Mouse (Mus musculus): Measurements from ENCODE around the gene Clic1.

Gene Clic1

DNA sequence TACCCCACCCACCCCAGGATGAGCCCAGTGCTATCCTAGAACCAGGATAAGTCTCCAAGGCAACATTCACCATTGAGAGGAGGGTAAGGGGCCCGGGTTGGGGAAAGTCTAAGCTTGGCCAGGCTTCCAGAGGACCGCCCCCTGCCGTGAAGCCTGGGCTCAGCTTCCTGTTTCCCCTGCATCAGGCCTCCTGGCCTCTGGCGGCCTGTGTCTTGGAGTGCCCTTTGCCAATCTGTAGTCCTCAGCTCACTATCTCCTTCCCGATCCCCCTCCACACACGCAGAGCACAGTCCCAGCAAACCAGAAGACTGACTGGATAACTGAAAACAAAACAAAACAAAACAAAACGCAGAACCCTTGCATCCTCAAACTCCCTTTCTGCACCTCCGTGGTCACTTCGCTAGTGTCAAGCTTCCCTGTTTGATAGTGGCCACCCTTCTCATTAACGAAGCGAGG lies at the start of gene Clic1:
Gene Clic1, plus strand, starts transcription at position 406 of the 456 bp plus-strand sequence.
- in situ Hi-C loops (cut with MboI; ENCODE audit: unreplicated experiment in 2 of 2) = no loop called here

- in situ Hi-C loops (cut with MboI; ENCODE audit: unreplicated experiment in 2 of 2) = loop anchor here in 1 of 2 experiments (10.0 kb wide), 1 partner anchor 234 kb away; the partner anchor contains the start of genes Atp6v1g2 and Nfkbil1
These were observed 48.9 kb upstream of the Clic1 start, which contains the start of gene Vars for GRCm38 (mm10) chr17:35000717-35001451. Gene Vars (plus strand): TSS chr17:35000987.

- in situ Hi-C loops (cut with MboI; ENCODE audit: unreplicated experiment in 2 of 2) = loop anchor here in 1 of 2 experiments (10.0 kb wide), 1 partner anchor 233 kb away; the partner anchor contains the start of genes Atp6v1g2 and Nfkbil1
These were observed 48.2 kb upstream of the Clic1 start for GRCm38 (mm10) chr17:35001452-35002152.

GRCm38 (mm10) chr17:35002153-35002865 lies 47.5 kb upstream of the Clic1 start:
- in situ Hi-C loops (cut with MboI; ENCODE audit: unreplicated experiment in 2 of 2) = loop anchor here in 1 of 2 experiments (10.0 kb wide), 1 partner anchor 232 kb away; the partner anchor contains the start of genes Atp6v1g2 and Nfkbil1

DNA sequence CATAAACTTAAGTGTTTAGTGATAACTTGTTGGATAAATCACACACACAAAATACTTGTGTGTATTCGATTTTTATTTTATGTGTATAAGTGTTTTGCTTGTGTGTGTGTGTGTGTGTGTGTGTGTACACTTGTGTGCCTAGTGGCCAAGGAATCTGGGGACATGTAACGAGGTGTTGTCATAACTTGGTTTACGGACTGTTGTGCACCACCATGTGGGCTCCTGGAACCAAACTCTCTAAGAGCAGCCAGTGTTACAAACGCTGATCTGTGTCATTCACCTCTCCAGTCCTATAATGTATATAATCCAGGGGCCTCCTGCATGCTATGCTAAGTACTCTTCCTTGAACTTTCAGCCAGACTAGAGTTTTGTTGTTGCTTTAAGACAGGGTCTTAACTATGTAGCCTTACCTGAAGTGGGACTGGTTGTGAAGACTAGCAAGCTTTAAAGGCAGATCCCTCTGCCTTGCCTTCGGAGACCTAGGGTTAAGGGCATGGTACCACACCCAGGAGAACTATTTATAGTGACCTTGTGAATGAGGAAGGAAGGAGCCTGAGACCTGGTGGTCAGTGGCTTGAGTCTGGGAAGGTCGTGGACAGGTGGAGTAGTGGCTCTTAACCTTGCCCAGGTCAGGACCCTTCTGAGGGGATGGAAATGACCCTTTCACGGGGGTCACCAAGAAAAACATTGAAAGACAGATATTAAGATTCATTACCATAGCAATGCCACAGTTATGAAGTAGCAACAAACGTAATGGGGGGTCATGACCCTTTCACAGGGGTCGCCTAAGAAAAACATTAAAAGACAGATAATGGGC lies 46.5 kb upstream of the Clic1 start:
- in situ Hi-C loops (cut with MboI; ENCODE audit: unreplicated experiment in 2 of 2) = loop anchor here in 1 of 2 experiments (10.0 kb wide), 1 partner anchor 232 kb away; the partner anchor contains the start of genes Atp6v1g2 and Nfkbil1

DNA sequence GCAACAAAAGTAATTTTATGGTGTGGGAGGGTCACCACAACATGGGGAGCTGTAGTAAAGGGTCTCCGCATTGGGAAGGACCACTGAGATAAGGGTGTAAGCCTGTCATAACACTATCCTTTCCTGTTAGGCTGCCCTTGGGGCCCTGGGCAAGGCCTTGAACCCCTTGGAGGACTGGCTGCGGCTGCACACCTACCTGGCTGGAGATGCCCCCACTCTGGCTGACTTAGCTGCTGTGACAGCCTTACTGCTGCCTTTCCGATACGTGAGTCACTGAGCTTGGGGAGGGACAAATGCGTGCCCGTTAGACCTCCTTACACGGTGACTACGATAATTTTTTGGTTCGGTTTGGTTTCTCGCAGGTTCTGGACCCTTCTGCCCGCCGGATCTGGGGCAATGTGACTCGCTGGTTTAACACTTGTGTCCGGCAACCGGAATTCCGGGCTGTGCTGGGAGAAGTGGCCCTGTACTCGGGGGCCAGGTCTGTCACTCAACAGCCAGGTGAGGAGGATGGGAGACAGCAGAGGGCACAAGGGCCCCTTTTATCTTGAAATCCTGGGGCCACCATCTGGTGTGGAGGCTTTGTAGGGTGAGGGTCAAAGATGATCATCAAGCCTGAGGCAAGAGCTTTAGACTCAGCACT lies 45.6 kb upstream of the Clic1 start:
- in situ Hi-C loops (cut with MboI; ENCODE audit: unreplicated experiment in 2 of 2) = loop anchor here in 1 of 2 experiments (10.0 kb wide), 1 partner anchor 231 kb away; the partner anchor contains the start of genes Atp6v1g2 and Nfkbil1

GRCm38 (mm10) chr17:35005158-35005557 lies 44.6 kb upstream of the Clic1 start:
- in situ Hi-C loops (cut with MboI; ENCODE audit: unreplicated experiment in 2 of 2) = loop anchor here in 1 of 2 experiments (10.0 kb wide), 1 partner anchor 230 kb away; the partner anchor contains the start of genes Atp6v1g2 and Nfkbil1

GRCm38 (mm10) chr17:35005902-35006301 lies 43.9 kb upstream of the Clic1 start:
- in situ Hi-C loops (cut with MboI; ENCODE audit: unreplicated experiment in 2 of 2) = loop anchor here in 1 of 2 experiments (10.0 kb wide), 1 partner anchor 229 kb away; the partner anchor contains the start of genes Atp6v1g2 and Nfkbil1

GRCm38 (mm10) chr17:35007387-35007991 lies 42.3 kb upstream of the Clic1 start:
- in situ Hi-C loops (cut with MboI; ENCODE audit: unreplicated experiment in 2 of 2) = loop anchor here in 1 of 2 experiments (10.0 kb wide), 1 partner anchor 227 kb away; the partner anchor contains the start of genes Atp6v1g2 and Nfkbil1

DNA sequence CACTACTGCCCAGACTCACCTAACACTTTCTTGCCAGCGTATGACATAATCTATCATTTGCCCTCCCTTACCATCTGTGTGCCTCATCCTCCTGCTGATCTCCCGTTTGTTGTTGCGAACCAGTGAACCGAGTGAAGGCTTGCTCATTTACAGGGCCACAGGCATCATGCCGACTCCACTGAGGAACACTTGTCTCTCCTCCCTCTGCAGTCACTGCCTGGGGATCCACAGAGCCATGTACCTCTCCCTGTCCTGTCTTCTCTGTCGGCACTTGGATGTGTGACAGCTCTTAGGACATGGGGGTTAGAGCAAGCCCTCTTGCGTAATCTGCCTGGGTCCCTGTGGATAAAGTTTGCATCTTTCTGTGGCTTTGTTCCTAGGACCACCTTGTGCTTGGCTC lies 40.2 kb upstream of the Clic1 start:
- in situ Hi-C loops (cut with MboI; ENCODE audit: unreplicated experiment in 2 of 2) = loop anchor here in 1 of 2 experiments (10.0 kb wide), 1 partner anchor 225 kb away; the partner anchor contains the start of genes Atp6v1g2 and Nfkbil1

- in situ Hi-C loops (cut with MboI; ENCODE audit: unreplicated experiment in 2 of 2) = no loop called here
These were observed 38.3 kb upstream of the Clic1 start for GRCm38 (mm10) chr17:35011440-35011839.

DNA sequence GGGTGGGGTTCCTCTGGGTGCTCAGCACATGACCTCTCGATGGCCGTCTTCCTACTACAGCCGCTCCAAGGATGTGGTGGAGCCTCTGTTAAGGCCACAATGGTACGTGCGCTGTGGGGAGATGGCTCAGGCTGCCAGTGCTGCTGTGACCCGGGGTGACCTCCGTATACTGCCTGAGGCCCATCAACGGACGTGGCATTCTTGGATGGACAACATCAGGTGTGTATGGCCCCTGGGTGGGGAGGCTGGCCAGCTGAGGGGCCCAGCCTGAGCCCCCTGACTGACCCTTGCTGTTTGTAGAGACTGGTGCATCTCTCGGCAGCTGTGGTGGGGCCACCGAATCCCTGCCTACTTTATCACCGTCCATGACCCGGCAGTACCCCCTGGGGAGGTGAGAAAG lies 37.3 kb upstream of the Clic1 start:
- in situ Hi-C loops (cut with MboI; ENCODE audit: unreplicated experiment in 2 of 2) = no loop called here

GRCm38 (mm10) chr17:35013221-35013620 lies 36.5 kb upstream of the Clic1 start:
- in situ Hi-C loops (cut with MboI; ENCODE audit: unreplicated experiment in 2 of 2) = no loop called here

- in situ Hi-C loops (cut with MboI; ENCODE audit: unreplicated experiment in 2 of 2) = no loop called here
These were observed 34.5 kb upstream of the Clic1 start for GRCm38 (mm10) chr17:35015296-35015695.

GRCm38 (mm10) chr17:35016376-35016775 lies 33.4 kb upstream of the Clic1 start, which contains the start of gene Vwa7:
Gene Vwa7 (plus strand): TSS chr17:35016579.
- in situ Hi-C loops (cut with MboI; ENCODE audit: unreplicated experiment in 2 of 2) = no loop called here

GRCm38 (mm10) chr17:35016791-35017705 lies 32.7 kb upstream of the Clic1 start:
- in situ Hi-C loops (cut with MboI; ENCODE audit: unreplicated experiment in 2 of 2) = no loop called here

GRCm38 (mm10) chr17:35017706-35018030 lies 32.1 kb upstream of the Clic1 start:
- in situ Hi-C loops (cut with MboI; ENCODE audit: unreplicated experiment in 2 of 2) = no loop called here
